Mouse (Mus musculus) intestine, embryonic 14.5 days (tissue): Measurements from ENCODE around the gene 4930455H04Rik. TPM values are rescaled to one million over a fixed set of nuclear protein-coding genes. Genes with fewer than 3 reads are reported as not detected.
A peak's percentile ranks its signal among the peaks of the same experiment; 100 is the strongest.

Experiments
- ATAC-seq: fragments of 200-750 bp; cut with Nextera tagmentation; replicated peaks from 2 replicates; pipeline ENCODE4 v1.8.0; 2017; ENCODE audit warnings: low read depth, moderate number of reproducible peaks, moderate TSS enrichment, moderate library complexity; ENCODE audit not compliant: low FRiP score, low TSS enrichment
- DNase-seq: peaks from one replicate; pipeline ENCODE4 v3.0.0-alpha.2; 2018; ENCODE audit warnings: low spot score
- H3K27ac ChIP-seq: fragments of 300-500 bp; sonication (generic); 2 replicates; pipeline ENCODE4 v1.5.1; 2014; ENCODE audit warnings: low read depth, mild to moderate bottlenecking, control low read depth
- H3K27me3 ChIP-seq: fragments of 300-500 bp; sonication (generic); replicated peaks from 2 replicates; pipeline ENCODE4 v1.6.1; 2014; ENCODE audit warnings: low read length, control low read depth; ENCODE audit not compliant: control insufficient read depth, insufficient read depth
- H3K36me3 ChIP-seq: fragments of 300-500 bp; sonication (generic); 2 replicates; pipeline ENCODE4 v1.6.1; 2014; ENCODE audit warnings: low read length, control low read depth; ENCODE audit not compliant: control insufficient read depth, insufficient read depth
- H3K4me1 ChIP-seq: fragments of 300-500 bp; sonication (generic); replicated peaks from 2 replicates; pipeline ENCODE4 v1.6.1; 2014; ENCODE audit warnings: low read length, control low read depth, mixed read lengths; ENCODE audit not compliant: control insufficient read depth, insufficient read depth
- H3K4me2 ChIP-seq: fragments of 300-500 bp; sonication (generic); 2 replicates; pipeline ENCODE4 v1.6.1; 2014; ENCODE audit warnings: low read length
- H3K4me3 ChIP-seq: fragments of 300-500 bp; sonication (generic); 2 replicates; pipeline ENCODE4 v1.5.1; 2014; ENCODE audit warnings: low read depth, low read length, control low read depth, mixed read lengths
- H3K9ac ChIP-seq: fragments of 300-500 bp; sonication (generic); 2 replicates; pipeline ENCODE4 v1.6.1; 2014; ENCODE audit warnings: mild to moderate bottlenecking, low read length
- H3K9me3 ChIP-seq: fragments of 300-500 bp; sonication (generic); 2 replicates; pipeline ENCODE4 v1.6.1; 2016; ENCODE audit warnings: low read length, control low read depth; ENCODE audit not compliant: control insufficient read depth
- WGBS: fragments of 180-500 bp; shearing (Covaris S2); extraction: QIAGEN DNeasy Blood & Tissue Kit; methylation state at CpG from one replicate; pipeline ENCODE4 v1.1.7; 2014; 5-methylcytosine and 5-hydroxymethylcytosine counted together
- polyA plus RNA-seq: library from polyadenylated mRNA; unstranded; fragments of >200 nt; fragmentation: Nextera tagmentation; extraction: Ambion mirVana; gene quantifications from 2 replicates; pipeline ENCODE4 v1.2.1, GENCODE M21; 2014

Gene 4930455H04Rik
- polyA plus RNA-seq, 1 experiment from 2014 or later = not detected

GRCm38 (mm10) chr3:117001686-117002485 is 33.8 kb downstream of the 4930455H04Rik start:
- WGBS = 68% methylated on average over 9 of the region's 9 CpGs
- Histone ChIP-seq H3K27me3 (no peaks in the 10 kb centered on the region), H3K9ac (no peak overlapping the region), H3K36me3 (no peaks in the 10 kb centered on the region), H3K27ac (no peak overlapping the region), H3K9me3 (no peaks in the 10 kb centered on the region), H3K4me1 (no peaks in the 10 kb centered on the region), H3K4me3 (no peak overlapping the region), H3K4me2 (no peak overlapping the region)
- DNase-seq (no peak), ATAC-seq (no peak)

- Histone ChIP-seq H3K27ac (no peak overlapping the region), H3K4me1 (no peaks in the 10 kb centered on the region), H3K4me3 (no peak overlapping the region), H3K4me2 (no peak overlapping the region), H3K9ac (no peak overlapping the region), H3K9me3 (no peaks in the 10 kb centered on the region), H3K27me3 (no peaks in the 10 kb centered on the region), H3K36me3 (no peaks in the 10 kb centered on the region)
- ATAC-seq (no peak), DNase-seq (no peak)
- 79% methylated on average over 6 of the region's 6 CpGs for whole genome bisulfite sequencing
These were observed 35.3 kb downstream of the 4930455H04Rik start for GRCm38 (mm10) chr3:117003379-117003778.

- 93% methylated on average over 3 of the region's 3 CpGs for WGBS
These were observed 38.6 kb downstream of the 4930455H04Rik start for GRCm38 (mm10) chr3:117006636-117007035.

GRCm38 (mm10) chr3:117007340-117007739 is 39.3 kb downstream of the 4930455H04Rik start:
- ATAC-seq (no peak), DNase-seq (no peak)
- Histone ChIP-seq H3K27ac (no peak overlapping the region), H3K9me3 (no peaks in the 10 kb centered on the region), H3K9ac (no peak overlapping the region), H3K4me3 (no peak overlapping the region), H3K4me1 (no peaks in the 10 kb centered on the region), H3K27me3 (no peaks in the 10 kb centered on the region), H3K4me2 (no peak overlapping the region), H3K36me3 (no peaks in the 10 kb centered on the region)
- 80% methylated on average over 6 of the region's 6 CpGs for WGBS

More at GRCm38 (mm10) chr3:117006636-117007035, 38.6 kb downstream of the 4930455H04Rik start:
- ATAC-seq (no peak), DNase-seq (no peak)
- no peak overlapping the region for H3K27ac ChIP-seq
- no peaks in the 10 kb centered on the region for H3K9me3 ChIP-seq
- no peaks in the 10 kb centered on the region for H3K4me1 ChIP-seq
- no peaks in the 10 kb centered on the region for H3K27me3 ChIP-seq
- H3K4me3 ChIP-seq = no peak overlapping the region
- H3K4me2 ChIP-seq = no peak overlapping the region
- H3K9ac ChIP-seq = no peak overlapping the region
- no peaks in the 10 kb centered on the region for H3K36me3 ChIP-seq

GRCm38 (mm10) chr3:117010182-117010581 is 42.1 kb downstream of the 4930455H04Rik start:
- ATAC-seq (no peak), DNase-seq (no peak)
- H3K9ac ChIP-seq = no peak overlapping the region
- no peaks in the 10 kb centered on the region for H3K4me1 ChIP-seq
- no peaks in the 10 kb centered on the region for H3K27me3 ChIP-seq
- H3K36me3 ChIP-seq = no peaks in the 10 kb centered on the region
- no peak overlapping the region for H3K4me3 ChIP-seq
- no peaks in the 10 kb centered on the region for H3K9me3 ChIP-seq
- no peak overlapping the region for H3K27ac ChIP-seq
- WGBS = 59% methylated on average over 6 of the region's 6 CpGs
- no peak overlapping the region for H3K4me2 ChIP-seq

- DNase-seq (no peak), ATAC-seq (no peak)
- Histone ChIP-seq H3K27ac (no peak overlapping the region), H3K9me3 (no peaks in the 10 kb centered on the region), H3K36me3 (no peaks in the 10 kb centered on the region), H3K27me3 (no peaks in the 10 kb centered on the region), H3K4me3 (no peak overlapping the region), H3K4me1 (no peaks in the 10 kb centered on the region), H3K9ac (no peak overlapping the region), H3K4me2 (no peak overlapping the region)
- 91% methylated on average over 3 of the region's 3 CpGs for WGBS
These were observed 52.3 kb downstream of the 4930455H04Rik start for GRCm38 (mm10) chr3:117020319-117020718.

- DNase-seq (no peak), ATAC-seq (0 out of 2 replicates have a peak, but pooled peaks have one; percentile 47)
- H3K4me1 ChIP-seq = no peaks in the 10 kb centered on the region
- no peaks in the 10 kb centered on the region for H3K9me3 ChIP-seq
- WGBS = 59% methylated on average over 7 of the region's 7 CpGs
- no peaks in the 10 kb centered on the region for H3K36me3 ChIP-seq
- H3K4me2 ChIP-seq = no peak overlapping the region
- no peak overlapping the region for H3K27ac ChIP-seq
- H3K4me3 ChIP-seq = no peak overlapping the region
- H3K9ac ChIP-seq = no peak overlapping the region
- H3K27me3 ChIP-seq = no peaks in the 10 kb centered on the region
These were observed 53.8 kb downstream of the 4930455H04Rik start for GRCm38 (mm10) chr3:117021907-117022306.

- H3K9me3 ChIP-seq = no peaks in the 10 kb centered on the region
- no peaks in the 10 kb centered on the region for H3K27me3 ChIP-seq
- H3K4me2 ChIP-seq = no peak overlapping the region
- H3K9ac ChIP-seq = no peak overlapping the region
- DNase-seq (no peak), ATAC-seq (no peak)
- H3K4me3 ChIP-seq = no peak overlapping the region
- H3K4me1 ChIP-seq = no peaks in the 10 kb centered on the region
- no peak overlapping the region for H3K27ac ChIP-seq
- WGBS = 63% methylated on average over 1 of the region's 1 CpGs
- no peaks in the 10 kb centered on the region for H3K36me3 ChIP-seq
These were observed 56.0 kb downstream of the 4930455H04Rik start for GRCm38 (mm10) chr3:117024111-117024510.

GRCm38 (mm10) chr3:117024557-117024956 is 56.5 kb downstream of the 4930455H04Rik start:
- ATAC-seq (no peak), DNase-seq (no peak)
- no peaks in the 10 kb centered on the region for H3K36me3 ChIP-seq
- no peak overlapping the region for H3K4me3 ChIP-seq
- no peaks in the 10 kb centered on the region for H3K4me1 ChIP-seq
- no peak overlapping the region for H3K9ac ChIP-seq
- H3K27me3 ChIP-seq = no peaks in the 10 kb centered on the region
- H3K4me2 ChIP-seq = no peak overlapping the region
- WGBS = 72% methylated on average over 5 of the region's 5 CpGs
- H3K9me3 ChIP-seq = no peaks in the 10 kb centered on the region
- no peak overlapping the region for H3K27ac ChIP-seq
